Mouse (Mus musculus) spleen, adult 2 months (tissue): ENCODE measurements around the gene H2-Q7. TPM values are rescaled to one million over a fixed set of nuclear protein-coding genes. Genes with fewer than 3 reads are reported as not detected.
A peak's percentile ranks its signal among the peaks of the same experiment; 100 is the strongest.
"Not testable (repeated sequence)": the region's sequence is repeated elsewhere in the genome, so short reads cannot be mapped to it uniquely, and the experiment has no call there.

Experiments used
- DNase-seq, 2 experiments: peaks; one replicate each; pipeline versions ENCODE4 v3.0.0 to v3.0.0-alpha.2; 2012 to 2021; ENCODE audit warnings: low spot score in 2 of 2, low read depth in 1 of 2
- H3K27ac ChIP-seq: fragments of 200-500 bp; 2 replicates; pipeline ENCODE4 v1.5.1; 2012; ENCODE audit warnings: low read length, inconsistent platforms; ENCODE audit not compliant: insufficient read depth
- H3K27me3 ChIP-seq: fragments of 200-500 bp; 2 replicates; pipeline ENCODE4 v1.6.1; 2012; ENCODE audit warnings: mild to moderate bottlenecking, moderate library complexity, low read length, inconsistent platforms; ENCODE audit not compliant: control insufficient read depth, insufficient read depth
- H3K36me3 ChIP-seq: fragments of 200-500 bp; 2 replicates; pipeline ENCODE4 v1.6.1; 2012; ENCODE audit warnings: mild to moderate bottlenecking, low read length, inconsistent platforms; ENCODE audit not compliant: control insufficient read depth, insufficient read depth
- H3K4me1 ChIP-seq: fragments of 200-500 bp; 2 replicates; pipeline ENCODE4 v1.6.1; 2011; ENCODE audit warnings: inconsistent platforms; ENCODE audit not compliant: control insufficient read depth, insufficient read depth, insufficient read length
- H3K4me3 ChIP-seq: fragments of 200-500 bp; 2 replicates; pipeline ENCODE4 v1.5.1; 2011; ENCODE audit warnings: mild to moderate bottlenecking, inconsistent platforms; ENCODE audit not compliant: insufficient read depth, insufficient read length; ENCODE audit errors: extremely low read depth
- CTCF ChIP-seq: fragments of 200-500 bp; IDR thresholded peaks from 2 replicates; pipeline ENCODE4 v1.5.1; 2011; ENCODE audit warnings: mild to moderate bottlenecking, inconsistent platforms; ENCODE audit not compliant: insufficient read depth, insufficient read length, insufficient replicate concordance; ENCODE audit errors: extremely low read depth
- WGBS: fragments of 180-500 bp; shearing (Covaris S2); methylation state at CpG from one replicate; pipeline ENCODE4 v1.1.7; 2018; 5-methylcytosine and 5-hydroxymethylcytosine counted together
- polyA plus RNA-seq: library from polyadenylated mRNA; depleted of rRNA; stranded (reverse); fragments of >200 nt; gene quantifications from 2 replicates; pipeline ENCODE4 v1.2.3, GENCODE M21; 2012; rRNA removed

H2-Q7 gene
- 667 and 745 TPM in 2 replicates for polyA plus RNA-seq

DNA sequence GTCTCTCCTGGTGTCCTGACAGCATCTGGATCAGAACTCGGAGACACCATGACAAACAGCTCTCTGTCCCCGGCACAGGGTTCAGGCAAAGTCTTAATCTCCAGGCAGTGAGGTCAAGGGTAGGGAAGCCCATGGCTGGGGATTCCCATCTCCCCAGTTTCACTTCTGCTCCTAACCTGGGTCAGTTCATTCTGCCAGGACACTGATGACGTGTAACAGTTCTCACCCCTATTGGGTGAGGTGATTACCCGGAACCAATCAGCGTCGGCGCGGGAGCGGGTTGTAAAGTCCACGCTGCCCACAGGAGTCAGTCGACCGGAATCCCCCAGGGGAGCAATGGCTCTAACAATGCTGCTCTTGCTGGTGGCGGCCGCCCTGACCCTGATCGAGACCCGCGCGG, at the start of gene H2-Q7:
H2-Q7 (plus strand) TSS at position 271 of the 400 bp plus-strand sequence.
- peak; percentile 95 to 96 for DNase-seq
- not testable (repeated sequence) for H3K4me1 ChIP-seq, H3K36me3 ChIP-seq, H3K27me3 ChIP-seq
- Histone ChIP-seq H3K4me3 (peak within 1 kb of the TSS; percentile 76), H3K27ac (peak within 1 kb of the TSS; percentile 42)
- 4% methylated on average over 18 of the region's 18 CpGs for WGBS

DNA sequence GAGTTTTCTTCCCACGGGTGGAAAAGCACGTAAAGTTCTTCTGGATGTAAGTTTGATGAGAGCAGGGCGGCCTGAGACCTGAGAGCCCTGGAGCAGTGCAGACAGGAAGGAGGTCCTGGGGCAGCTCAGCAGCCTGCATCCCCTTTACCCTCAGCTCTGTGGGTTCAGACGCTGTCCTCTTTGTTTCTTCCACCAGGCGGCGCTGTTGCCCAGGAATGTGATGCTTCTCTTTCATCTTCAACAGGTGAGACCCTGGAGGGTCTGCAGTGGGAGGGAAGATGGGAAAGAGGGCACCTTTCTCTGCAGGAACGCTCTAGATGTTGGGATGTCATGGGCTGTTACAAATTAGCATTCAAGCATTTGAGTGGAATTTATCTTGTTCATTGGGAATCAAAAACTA, 49.2 kb upstream of the H2-Q7 start:
- not testable (repeated sequence) for H3K4me3 ChIP-seq, H3K4me1 ChIP-seq, H3K27ac ChIP-seq, H3K27me3 ChIP-seq, H3K36me3 ChIP-seq
- 10% methylated on average over 7 of the region's 7 CpGs for WGBS
- peak; percentile 46; the same call in 1 of the 2 replicates for TF ChIP-seq CTCF
- DNase-seq = peak in 1 of 2 experiments; percentile 52

DNA sequence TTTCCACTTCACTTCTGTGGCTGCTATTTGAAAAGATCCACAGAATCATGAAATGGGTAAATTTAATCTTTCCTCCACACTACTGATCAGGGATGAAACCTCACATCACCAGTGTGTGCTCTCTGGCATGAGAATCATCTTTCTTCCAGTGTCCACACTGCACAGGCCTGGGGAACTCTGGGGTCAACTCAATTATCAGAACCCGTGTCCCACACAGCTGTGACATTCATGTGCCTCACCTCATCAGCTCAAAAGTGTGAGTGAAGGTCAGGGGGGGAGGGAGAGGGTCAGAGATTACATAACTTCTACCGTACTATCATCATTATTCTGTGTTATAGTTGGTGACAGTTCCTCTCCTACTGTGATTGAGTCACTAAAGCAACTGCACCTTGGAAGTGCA, 46.3 kb upstream of the H2-Q7 start:
- not testable (repeated sequence) for H3K27me3 ChIP-seq, DNase-seq, H3K4me1 ChIP-seq, H3K27ac ChIP-seq, H3K36me3 ChIP-seq, H3K4me3 ChIP-seq
- 61% methylated on average over 2 of the region's 2 CpGs for WGBS

DNA sequence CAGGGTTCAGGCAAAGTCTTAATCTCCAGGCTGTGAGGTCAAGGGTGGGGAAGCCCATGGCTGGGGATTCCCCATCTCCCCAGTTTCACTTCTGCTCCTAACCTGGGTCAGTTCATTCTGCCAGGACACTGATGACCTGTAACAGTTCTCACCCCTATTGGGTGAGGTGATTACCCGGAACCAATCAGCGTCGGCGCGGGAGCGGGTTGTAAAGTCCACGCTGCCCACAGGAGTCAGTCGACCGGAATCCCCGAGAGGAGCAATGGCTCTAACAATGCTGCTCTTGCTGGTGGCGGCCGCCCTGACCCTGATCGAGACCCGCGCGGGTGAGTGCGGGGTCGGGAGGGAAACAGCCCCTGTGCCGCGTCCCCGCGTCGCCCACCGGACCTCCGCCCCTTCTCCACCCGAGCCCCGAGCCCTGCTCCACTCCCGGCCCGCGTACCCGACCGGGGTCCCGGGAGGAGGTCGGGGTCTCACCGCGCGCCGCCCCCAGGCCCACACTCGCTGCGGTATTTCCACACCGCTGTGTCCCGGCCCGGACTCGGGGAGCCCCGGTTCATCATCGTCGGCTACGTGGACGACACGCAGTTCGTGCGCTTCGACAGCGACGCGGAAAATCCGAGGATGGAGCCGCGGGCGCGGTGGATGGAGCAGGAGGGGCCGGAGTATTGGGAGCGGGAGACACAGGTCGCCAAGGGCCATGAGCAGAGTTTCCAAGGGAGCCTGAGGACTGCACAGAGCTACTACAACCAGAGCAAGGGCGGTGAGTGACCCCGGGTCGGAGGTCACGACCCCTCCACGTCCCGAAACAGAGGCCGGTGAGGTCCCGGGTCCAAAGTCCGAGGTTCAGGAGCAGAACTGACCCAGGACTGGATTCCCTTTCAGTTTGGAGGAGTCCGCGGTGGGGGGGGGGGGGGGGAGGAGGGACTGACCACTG, 44.8 kb upstream of the H2-Q7 start:
- not testable (repeated sequence) for H3K27me3 ChIP-seq, H3K4me1 ChIP-seq, H3K36me3 ChIP-seq
- peak in 1 of 2 experiments; percentile 60 for DNase-seq
- 3% methylated on average over 60 of the region's 75 CpGs for WGBS
- Histone ChIP-seq H3K27ac (peak overlapping the region; percentile 38; the same call in 1 of the 2 replicates), H3K4me3 (peak overlapping the region; percentile 70)

DNA sequence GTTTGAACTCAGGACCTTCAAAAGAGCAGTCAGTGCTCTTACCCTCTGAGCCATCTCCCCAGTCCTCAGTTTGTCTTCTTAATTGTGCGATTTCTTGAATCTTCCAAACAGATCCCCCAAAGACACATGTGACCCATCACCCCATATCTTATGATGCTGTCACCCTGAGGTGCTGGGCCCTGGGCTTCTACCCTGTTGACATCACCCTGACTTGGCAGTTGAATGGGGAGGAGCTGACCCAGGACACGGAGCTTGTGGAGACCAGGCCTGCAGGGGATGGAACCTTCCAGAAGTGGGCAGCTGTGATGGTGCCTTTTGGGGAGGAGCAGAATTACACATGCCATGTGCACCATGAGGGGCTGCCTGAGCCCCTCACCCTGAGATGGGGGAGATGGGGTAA, 42.0 kb upstream of the H2-Q7 start:
- not testable (repeated sequence) for H3K4me1 ChIP-seq, H3K4me3 ChIP-seq, DNase-seq, H3K27me3 ChIP-seq, H3K36me3 ChIP-seq, H3K27ac ChIP-seq
- 93% methylated on average over 2 of the region's 2 CpGs for WGBS

DNA sequence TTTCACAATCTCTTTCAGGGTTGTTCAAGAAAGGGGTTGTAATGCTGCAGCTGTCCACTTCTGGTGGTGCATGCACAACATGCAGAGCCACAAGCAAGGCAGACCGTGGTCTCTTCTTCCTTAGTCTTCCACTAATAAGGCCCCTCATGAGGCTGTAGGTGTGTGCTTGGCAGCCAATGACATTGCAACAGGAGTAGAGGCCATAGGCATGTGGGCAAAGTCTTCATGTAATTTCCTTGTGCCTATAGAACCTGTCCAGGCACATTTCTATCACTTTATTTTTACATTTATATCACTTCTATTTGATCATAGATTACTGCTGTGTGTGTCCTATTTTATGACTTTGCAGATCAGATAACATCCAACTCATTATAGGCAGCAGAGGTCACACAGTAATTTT, 25.9 kb upstream of the H2-Q7 start:
- not testable (repeated sequence) for H3K4me1 ChIP-seq, H3K27ac ChIP-seq, DNase-seq, H3K36me3 ChIP-seq, H3K4me3 ChIP-seq, H3K27me3 ChIP-seq
- WGBS = no CpG with 5 or more reads among the region's 1 CpGs

DNA sequence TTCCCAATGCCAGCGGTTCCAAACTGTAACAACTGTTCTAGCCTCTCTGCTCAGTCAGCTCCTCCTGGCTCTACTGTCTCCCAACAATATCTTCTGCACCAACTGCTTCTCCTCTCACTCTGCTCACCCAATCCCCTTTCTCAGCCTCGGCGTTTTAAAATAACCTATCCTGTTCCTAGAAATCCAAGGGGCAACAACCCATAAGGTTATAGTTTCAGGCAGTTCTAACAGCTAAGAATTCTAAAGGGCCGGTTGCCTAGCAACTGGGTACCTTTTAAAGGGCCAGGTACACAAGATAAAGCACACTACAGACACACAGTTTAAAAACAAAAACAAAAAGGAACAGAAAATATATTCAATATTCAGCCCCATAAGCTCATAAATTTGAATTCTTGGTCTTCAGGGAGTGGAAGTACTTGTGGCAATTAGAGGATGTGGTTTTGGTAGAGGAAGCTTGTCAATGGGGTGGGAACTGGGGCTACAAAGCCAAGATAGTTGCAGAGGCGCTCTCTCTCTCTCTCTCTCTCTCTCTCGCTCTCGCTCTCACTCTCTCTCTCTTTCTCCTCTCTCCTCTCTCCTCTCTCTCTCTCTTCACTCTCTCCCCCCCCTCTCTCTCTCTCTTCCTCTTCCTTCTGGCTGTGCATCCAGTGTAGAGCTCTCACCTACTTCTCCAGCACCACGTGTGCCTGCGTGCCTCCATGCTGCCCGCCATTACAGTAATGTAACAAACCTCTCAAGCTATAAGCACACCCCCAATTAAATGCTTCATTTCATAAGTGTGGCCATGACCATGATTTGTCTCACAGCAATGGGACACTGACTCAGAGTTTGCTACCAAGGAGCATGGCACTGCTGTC, 23.5 kb upstream of the H2-Q7 start:
- not testable (repeated sequence) for H3K4me1 ChIP-seq, H3K4me3 ChIP-seq, H3K27me3 ChIP-seq, DNase-seq, H3K27ac ChIP-seq, H3K36me3 ChIP-seq
- WGBS = 0% methylated on average over 2 of the region's 10 CpGs
